Mouse (Mus musculus): ENCODE results near the gene F2r.

The F2r gene

DNA sequence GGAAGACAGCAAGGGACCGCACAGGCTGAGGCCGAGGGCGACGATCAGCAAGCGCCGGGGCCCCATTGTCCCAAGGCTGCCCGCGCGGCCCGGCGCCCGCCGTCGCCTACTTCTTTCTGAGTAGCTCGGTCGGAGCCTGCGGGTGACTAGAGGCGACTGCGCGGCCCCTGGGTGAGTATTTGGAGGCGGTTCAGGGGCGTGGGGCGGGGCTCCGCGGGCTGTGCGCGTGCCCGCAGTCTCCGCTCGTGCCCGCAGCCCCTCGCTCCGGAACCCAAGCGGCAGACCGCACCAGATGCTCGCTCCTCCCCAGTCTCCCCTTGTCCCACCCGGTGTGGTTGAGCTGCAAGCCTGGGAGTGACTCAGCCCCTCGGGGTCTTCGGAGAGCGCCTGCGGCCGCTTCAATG, at the start of gene F2r:
TSS of gene F2r (minus strand) at position 179 of the 404 bp plus-strand sequence.
- no peak for DNase-seq

DNA sequence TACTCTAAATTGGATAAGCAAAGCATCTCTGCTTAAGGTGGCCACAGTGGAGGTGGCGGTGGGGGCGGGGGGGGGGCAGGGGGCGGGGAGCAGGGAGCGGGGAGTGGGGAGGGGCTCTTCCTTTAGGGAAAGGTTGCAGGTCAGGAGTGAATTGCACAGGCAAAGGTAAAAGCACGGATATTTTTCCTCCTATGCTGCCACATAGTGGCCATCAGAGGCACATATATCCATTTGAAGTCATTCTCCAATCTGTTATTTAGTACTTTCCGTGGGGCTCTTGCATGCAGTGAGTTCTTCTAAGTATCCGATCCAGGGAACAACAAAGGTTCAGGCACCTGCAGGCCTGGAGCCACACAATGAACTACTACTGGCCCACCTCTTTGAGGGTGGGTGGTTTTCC, 49.0 kb upstream of the F2r start:
- no peak for DNase-seq

DNA sequence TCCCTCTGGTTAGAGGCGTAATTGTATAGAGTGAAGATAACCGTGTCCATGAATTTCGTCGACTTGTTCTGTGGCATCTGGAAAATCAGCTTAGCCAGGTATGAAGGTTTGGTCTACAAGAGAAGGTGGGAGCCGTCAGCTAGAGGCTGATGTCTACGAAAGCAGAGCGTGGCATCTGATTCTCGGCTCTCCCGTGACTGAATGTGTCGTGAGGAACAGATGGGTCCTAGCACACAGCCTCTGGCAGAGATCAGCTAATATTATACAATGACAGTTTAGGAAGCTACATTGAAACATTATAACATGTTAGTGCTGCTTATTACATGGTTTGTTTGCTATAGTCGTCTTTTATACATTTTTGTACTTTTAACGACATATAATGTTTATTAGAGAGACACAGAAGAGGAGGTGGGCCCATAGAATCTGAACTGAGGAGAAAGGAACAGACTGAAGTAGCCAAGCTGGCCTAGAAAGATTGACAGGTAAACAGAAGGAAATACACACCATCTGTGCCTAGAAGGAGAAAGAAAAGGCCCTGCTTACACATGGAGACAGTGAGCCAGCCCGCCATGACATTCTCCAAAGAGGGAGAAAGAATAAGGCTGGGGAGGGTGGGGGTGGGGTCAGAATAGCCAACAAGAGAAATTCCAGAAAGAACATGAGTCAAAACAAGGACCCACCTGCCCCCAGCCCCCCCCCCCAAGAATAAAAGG, 47.5 kb upstream of the F2r start:
- DNase-seq = no peak

DNA sequence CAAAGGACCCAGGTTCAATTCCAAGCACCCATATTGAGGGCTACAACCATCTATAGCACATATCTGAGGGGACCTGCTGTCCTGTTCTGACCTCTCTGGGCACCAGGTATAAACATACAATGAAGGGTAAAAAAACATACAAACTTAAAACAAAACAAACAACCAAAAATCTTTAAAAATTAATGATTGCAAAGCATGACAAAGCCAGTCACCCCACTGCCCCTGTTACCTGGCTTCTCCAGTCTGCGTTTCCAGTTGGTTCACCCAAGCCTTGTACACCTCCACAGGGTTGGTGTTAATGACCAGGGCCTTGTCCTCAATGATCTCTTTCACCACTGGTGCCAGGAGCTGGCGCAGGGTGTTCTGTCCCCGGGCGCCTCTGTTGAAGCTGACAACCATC, 45.5 kb upstream of the F2r start:
- no peak for DNase-seq

DNA sequence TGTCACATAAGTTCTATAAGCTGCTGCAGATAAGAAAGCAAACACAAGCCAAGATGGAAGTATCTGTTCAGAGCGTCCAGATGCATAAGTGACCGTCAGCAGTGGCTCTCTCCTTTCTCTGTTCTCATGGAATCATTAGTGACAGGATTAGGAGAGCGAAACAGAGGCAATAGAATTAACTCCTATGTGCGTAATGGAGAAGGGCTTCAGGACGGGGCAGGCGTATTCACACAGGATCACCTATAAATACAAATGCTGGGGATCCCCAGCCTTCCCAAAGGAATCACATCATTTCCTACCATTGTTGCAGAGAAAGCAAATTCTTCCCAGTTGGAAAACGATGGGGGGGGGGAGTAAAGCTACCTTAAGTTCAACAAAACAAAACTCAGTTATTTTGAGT, 41.1 kb upstream of the F2r start:
- no peak for DNase-seq

DNA sequence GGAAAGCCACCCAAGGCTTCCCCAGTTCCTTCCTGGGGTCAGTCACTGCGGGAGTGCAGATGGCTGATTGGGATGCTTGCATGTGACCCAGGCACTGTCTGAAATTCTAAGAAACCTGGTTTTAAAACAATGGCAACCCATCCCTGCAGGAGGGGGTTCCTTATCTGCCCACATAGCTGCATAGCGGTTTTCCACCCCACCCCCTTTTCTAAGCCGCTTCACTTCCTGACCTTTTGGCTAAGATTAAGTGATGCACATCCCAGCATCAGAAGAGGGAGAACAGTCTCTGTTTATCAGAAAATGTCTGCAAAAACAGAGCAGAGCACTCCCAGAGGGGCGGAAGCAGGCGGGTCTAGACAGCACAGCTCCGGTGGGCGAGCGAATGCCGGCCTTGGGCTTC, 38.9 kb upstream of the F2r start:
- DNase-seq = no peak

DNA sequence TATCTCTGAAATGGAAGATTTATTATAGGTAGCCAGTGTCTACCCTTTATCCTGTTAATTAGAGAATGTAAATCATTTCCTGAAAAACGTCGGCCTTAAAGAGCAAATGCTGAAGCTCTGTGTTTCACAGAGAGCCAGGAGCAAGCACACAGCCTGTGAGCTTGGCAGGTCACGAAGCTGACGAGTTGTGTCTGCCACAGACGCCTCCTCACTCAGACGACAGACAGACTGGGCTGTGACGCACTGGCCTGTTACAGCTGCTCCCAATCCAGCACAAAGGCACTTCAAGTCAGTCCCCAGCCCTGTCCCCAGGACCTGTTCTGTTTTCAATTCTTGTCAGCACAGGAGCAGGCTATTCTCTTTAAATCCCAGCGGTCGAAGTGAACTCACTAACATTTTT, 37.0 kb upstream of the F2r start:
- no peak for DNase-seq

DNA sequence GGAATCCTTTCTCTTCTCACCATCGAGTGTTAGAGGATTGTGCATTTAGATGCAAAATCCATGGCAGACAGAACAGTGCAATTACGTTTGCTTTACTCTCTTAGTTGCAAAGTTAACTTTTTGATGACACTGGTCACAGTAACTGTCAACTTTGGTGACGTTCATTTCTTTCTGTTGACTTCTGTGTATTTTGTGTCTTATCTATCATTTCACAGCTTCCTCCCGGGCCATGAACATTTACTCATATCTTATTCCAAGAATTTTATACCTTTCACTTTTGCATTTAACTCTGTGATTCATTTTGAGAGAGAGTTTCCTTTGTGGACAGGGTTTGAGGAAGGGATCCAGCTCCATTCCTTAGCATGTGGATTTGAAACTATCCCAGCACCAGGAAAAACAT, 35.4 kb upstream of the F2r start:
- no peak for DNase-seq

DNA sequence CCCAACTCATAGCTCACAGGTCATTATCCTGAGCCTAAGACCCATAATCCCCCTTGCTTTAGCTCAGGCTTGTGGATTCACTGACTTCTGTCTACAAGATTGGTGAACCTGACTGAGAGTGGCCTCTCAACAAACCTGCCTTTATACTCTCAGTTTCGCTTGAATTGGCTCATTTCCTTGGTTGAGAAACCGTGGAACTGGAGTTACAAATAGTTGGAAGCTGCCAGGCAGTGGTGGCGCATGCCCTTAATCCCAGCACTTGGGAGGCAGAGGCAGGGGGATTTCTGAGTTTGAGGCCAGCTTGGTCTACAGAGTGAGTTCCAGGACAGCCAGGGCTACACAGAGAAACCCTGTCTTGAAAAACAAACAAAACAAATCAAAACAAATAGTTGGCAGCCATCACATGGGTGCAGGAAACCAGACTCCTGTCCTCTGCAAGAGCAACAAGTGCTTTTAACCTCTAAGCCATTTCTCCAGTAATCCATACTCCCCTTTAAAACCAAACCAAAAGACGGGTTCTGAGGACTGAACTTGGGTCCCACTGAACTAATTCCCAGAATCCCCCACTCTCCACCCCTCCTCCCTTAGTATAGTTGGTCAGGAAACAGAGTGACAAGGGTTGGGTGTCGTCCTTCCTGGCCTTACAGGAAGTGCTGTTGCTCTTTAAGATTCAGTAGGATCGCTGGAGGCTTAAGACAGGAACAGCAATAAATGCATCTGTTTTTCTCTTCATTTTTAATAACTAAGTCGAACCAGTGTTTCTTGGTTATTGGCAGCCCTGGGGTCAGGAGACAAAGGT, 33.8 kb upstream of the F2r start:
- no peak for DNase-seq

DNA sequence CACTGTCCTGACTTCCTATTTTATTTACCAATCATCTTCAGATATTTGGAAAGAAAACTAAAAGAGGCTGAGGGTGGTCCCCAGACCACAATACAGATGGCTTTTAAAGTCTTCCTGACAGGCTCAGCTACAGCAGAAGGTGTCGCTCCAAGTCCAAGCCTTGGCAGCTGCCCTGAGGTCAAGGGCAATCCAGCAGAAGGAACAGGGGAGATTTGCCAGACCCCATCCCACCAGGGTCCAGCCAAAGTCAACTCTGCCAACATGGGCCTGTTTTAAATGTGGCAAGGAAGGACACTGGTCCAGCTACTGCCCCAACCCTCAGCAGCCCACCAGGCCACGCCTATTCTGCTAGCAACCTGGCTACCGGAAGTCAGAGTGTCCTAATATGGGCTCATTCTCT, 31.7 kb upstream of the F2r start:
- DNase-seq = no peak

DNA sequence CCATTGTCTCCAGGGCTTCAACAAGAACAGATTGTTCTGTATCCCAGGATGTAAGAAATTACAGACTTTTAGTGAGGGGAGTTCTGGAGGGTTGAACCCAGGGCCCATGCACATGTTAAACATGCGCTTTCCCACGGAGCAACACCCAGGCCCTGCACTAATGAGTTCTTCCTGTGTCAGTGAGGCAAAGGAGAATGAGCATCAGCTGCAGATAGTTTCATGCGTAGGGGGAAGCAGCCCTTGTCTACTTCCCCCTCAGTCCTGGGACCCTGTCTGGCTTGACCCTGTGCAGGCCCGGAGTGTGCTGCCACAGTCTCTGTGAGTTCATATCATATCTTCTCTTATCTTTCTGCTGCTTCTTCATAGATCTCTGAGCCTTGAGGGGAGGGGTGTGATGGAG, 29.0 kb upstream of the F2r start:
- DNase-seq = no peak

DNA sequence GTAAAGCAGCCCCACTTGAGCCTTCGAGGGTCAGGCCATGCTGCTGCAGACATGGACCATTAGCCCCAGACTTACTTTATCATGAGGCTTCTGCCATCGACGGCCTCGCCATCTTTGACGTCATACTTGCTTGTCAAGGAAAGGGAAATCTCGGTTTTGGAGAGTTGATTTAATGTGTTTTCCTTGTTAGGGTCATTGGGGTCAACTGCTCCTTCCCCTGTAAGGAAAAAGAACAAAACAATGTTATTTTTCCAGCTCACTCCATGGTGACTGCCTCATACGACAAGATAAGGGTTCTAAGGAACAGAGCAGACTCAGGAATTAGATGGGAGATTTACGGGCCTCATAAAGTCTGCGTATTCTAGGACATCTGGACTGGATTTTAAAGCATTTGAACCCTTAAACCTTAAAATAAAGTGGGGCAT, 28.4 kb upstream of the F2r start:
- DNase-seq = no peak

DNA sequence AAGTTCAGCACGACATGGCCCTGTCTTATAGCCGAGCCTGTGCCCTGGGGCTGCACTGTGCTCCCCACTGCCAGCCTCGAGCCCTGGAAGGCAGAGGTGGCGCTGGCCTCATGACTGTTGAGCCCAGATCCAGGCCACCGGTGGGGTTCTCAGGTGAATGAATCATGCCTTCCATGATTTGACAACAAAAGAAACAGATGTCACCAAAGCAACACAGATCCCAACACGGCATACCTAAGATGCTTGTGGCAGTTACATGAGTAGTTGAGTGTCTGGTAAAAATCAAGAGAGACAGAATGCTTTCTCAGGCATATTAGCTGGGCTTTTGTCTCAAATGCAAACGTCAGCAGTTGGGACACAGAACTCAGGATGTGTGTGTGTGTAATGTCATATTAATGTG, 25.5 kb upstream of the F2r start:
- DNase-seq = no peak

DNA sequence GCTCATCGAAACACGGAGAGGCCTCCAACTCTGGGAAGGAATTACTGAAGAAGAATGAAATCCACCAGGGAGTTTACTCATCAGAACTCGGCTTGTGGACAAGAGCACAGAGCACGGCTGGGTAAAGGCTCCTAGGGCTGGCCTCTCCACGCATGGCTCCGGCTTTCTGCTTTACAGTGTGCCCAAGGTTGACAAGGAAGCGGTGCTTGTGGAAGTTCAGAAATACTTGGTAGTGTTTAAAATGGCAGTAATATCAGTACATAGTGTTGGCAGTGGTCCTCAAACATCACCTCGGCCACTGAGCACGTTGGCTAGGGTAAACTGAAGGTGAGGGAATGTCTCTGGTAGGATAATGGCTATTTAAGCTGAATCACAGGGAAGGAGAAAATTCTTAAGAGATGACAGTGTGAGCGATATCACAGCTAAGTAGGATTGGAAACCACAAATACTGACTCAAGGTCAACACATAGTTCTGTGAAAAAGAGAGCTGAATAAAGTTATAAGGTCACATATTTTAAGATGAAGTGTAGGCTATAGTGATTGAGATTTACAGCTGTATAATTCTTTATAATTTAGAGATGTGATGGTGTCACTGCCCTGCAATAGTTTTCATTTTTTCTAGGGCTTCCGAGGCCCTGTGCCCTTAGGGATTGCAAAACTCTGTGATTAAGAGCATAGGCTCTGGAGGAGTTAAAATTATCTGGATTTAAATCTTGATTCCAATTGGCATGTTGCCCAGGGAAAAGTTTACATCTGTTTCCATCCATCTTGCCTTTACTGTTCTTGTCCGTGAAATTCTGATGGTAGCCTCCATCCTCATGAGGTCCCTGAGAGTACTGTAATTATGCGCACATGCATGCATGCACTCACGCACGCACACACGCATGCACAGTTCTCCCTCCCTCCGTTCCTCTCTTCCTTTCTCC, 23.0 kb upstream of the F2r start:
- no peak for DNase-seq

DNA sequence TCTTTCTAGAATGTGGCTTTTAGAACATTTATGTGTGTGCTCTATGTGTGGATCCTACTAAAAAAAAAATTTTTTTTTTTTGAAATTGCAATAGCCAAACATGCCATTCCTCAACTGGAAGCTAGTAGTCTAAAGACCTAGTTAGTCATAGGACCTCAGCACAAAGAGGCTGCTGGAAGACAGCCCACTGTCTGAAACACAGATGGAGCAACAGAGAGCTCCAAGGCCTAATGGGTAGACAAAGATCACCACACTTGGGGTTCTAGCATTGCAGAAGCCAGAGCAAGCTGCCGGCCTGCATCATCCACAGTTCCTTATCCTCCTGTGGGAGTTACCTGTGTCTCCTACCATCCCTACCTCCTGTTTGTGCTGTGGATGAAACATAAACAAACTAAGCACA, 22.1 kb upstream of the F2r start:
- no peak for DNase-seq

DNA sequence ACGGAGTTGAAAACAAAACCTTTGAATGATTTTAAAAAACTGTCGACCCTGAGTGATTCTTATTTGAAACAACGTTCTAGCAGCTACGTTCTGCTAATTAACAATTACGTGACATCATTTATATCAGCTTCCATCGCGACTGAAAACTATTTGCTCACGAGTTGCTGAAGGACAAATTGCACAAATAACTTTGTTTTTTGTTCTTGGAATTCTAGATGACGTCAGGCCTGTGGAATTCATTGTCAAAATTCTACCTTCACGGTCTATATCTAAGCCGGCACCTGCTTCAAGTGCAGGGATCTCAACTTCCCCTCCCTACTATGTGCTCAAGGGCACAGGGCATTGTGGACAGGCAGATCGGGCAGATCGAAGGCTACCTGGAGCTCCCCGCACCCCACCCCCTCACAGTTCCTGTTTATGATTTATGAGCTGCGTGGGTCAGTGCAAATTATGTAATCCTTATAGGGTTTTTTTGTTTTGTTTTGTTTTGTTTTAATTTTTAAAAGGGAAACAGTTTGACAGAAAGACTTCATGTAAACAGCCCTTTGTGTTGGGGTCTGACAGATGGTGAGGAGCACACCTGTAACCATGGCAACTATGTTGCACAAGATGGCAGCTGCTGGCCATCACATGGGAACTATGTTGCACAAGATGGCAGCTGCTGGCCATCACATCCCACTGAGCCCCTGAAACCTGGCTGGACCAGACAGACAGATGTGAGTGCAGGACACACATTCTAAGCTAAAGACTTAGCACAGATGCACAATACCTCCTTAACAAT, 21.2 kb upstream of the F2r start:
- DNase-seq = no peak

DNA sequence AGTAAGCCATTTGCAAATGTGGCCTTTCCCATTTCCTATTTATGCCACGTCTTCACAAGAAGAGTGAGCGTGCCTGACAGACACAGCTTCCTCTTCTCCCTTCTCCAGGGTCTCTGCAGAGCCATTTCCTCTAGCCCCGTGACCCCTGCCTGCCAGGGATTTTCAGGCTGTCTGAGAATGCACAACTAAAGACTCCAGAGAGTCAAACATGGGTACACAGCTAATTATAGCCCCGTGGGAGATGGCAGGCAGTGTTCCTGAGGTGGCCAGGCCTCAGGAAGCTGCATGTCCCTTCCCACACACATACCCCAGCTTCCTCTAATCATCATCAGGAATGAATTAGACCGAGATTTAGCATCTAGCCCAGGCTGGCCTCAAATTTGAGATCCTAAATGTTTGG, 20.6 kb upstream of the F2r start:
- no peak for DNase-seq

DNA sequence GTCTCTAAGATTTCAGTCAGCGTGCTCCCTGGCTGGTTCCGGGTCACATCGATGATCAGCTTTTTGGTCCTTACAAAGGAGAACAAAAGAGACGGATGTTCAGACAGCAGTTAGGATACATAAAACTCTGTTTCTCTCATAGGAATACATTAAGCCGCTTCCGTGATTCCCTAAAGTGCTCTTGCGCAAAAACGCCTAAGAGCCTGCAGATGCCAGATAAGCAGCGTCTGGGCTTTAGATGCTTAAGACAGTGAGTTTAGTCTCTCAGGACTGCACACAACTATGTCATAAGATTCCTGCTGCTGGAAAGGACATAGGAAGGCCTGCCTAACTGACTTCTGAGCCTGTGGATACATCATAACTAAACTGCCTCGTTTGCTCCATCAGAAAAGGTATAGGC, 19.4 kb upstream of the F2r start:
- no peak for DNase-seq

DNA sequence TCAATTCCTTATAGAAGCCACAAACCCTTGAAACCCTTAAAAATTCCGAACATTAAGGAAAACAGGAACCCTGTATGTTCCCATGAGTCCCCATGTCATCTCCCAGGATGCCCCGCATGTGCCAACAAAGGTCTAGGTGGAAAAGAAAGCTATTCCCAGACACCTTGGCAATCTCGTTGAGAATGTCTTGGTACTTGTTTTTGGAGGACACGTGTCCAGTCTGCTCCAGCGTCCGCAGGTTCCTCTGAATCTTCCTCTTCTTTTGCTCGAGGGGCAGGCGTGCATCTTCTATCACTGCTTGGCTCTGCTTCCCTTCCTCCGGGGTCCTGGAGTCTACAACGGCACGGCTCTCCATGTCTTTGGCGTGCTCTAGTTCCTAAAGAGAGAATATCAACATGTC, 17.0 kb upstream of the F2r start:
- DNase-seq = no peak

DNA sequence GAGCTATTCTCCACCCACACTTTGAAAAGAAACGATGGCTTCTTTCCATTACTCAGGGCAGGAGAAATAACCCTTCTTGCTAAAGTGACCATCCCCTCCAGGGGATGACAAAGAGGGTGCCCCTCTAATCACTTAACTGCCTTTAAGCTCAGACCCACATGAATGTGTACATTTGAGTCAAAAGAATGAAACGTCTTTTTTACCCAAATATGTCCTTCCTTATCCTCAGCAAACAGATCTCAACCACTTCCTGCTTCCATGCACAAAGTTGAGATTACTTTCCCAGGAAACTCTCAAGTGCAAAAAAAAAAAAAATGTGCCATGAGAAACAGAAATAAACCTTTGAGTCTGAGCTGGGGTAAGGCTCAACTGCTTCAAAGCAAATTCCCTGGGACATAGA, 16.2 kb upstream of the F2r start:
- DNase-seq = no peak

DNA sequence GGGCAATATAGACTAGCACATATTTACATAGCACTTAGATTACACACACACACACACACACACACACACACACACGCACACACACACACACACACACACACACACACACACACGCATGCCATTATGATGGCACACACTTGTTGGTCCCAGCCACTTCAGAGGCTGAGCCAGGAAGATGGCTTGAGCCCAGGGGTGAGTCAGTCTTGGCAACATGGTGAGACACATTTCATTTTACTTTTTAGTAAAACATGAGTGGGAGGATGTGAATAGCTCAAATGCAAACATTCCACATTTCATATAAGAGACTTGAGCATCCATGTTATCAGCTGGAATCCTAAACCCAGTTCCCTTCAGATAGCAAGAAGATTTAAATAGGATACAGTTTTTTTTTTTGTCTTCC, 15.1 kb upstream of the F2r start:
- no peak for DNase-seq

DNA sequence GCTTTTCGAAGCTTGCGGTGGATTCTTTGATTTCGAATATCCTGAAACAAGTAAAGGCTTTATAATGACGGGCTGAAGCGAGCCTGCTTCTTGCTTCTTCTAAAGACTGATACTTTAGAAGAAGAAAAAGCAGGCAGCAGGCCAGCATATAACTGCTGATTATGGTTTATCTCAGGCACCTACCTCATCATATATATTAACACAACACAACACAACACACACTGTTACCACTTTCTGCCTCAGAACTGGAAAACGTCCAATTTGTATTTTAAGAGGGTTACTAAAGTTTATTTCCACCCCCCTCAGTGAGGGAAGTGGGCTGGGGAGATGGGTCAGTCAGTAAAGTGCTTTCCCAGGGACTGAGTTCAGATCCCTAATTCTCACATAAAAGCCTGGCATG, 13.9 kb upstream of the F2r start:
- no peak for DNase-seq

DNA sequence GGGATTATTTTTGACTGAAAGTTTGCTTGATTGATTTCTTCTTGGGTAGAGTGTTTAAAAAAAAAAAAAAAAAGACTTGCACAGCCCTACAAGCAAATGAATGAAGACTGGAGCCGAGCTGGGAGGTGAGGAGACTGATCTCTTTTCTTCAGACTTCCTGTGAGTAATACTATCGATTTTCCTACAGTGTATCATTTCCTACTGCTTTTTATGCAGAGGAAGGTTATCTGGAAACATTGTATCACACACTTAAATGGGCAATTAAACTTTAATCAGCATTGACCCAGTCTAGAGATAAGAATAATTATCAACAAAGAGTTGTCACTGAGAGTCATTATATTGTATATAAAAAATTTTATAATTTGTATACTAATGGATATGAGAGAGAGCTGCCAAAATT, 12.5 kb upstream of the F2r start:
- DNase-seq = no peak

All from cerebellum, adult 9-10 months (tissue).